Mouse (Mus musculus) lung, embryonic 16.5 days (tissue): ENCODE results near the gene Sowahd. TPM values are rescaled to one million over a fixed set of nuclear protein-coding genes. Genes with fewer than 3 reads are reported as not detected.

ENCODE experiments used
- ATAC-seq: fragments of 200-750 bp; cut with Nextera tagmentation; 2 replicates; pipeline ENCODE4 v1.8.0; 2017; ENCODE audit warnings: low read depth, mild to moderate bottlenecking, moderate library complexity
- H3K27ac ChIP-seq: fragments of 300-500 bp; sonication (generic); 2 replicates; pipeline ENCODE4 v1.5.1; 2014; ENCODE audit warnings: mild to moderate bottlenecking, control low read depth, low read length
- H3K27me3 ChIP-seq: fragments of 300-500 bp; sonication (generic); 2 replicates; pipeline ENCODE4 v1.6.1; 2014; ENCODE audit warnings: low read depth, low read length, mixed read lengths; ENCODE audit not compliant: control insufficient read depth, insufficient read depth
- H3K36me3 ChIP-seq: fragments of 300-500 bp; sonication (generic); 2 replicates; pipeline ENCODE4 v1.6.1; 2014; ENCODE audit warnings: low read length; ENCODE audit not compliant: control insufficient read depth, insufficient read depth
- H3K4me1 ChIP-seq: fragments of 300-500 bp; sonication (generic); replicated peaks from 2 replicates; pipeline ENCODE4 v1.6.1; 2014; ENCODE audit warnings: low read length, mixed read lengths; ENCODE audit not compliant: control insufficient read depth, insufficient read depth
- H3K4me2 ChIP-seq: fragments of 300-500 bp; sonication (generic); 2 replicates; pipeline ENCODE4 v1.6.1; 2014; ENCODE audit warnings: low read depth, low read length, control low read depth
- H3K4me3 ChIP-seq: fragments of 300-500 bp; sonication (generic); 2 replicates; pipeline ENCODE4 v1.5.1; 2014; ENCODE audit warnings: mild to moderate bottlenecking, low read length, control low read depth
- H3K9ac ChIP-seq: fragments of 300-500 bp; sonication (generic); 2 replicates; pipeline ENCODE4 v1.6.1; 2014; ENCODE audit warnings: low read length, control low read depth
- H3K9me3 ChIP-seq: fragments of 300-500 bp; sonication (generic); 2 replicates; pipeline ENCODE4 v1.6.1; 2016; ENCODE audit warnings: low read length; ENCODE audit not compliant: control insufficient read depth
- WGBS: fragments of 180-500 bp; shearing (Covaris S2); extraction: QIAGEN DNeasy Blood & Tissue Kit; methylation state at CpG from one replicate; pipeline ENCODE4 v1.1.7; 2014; 5-methylcytosine and 5-hydroxymethylcytosine counted together
- polyA plus RNA-seq: library from polyadenylated mRNA; unstranded; fragments of >200 nt; fragmentation: Nextera tagmentation; extraction: Ambion mirVana; gene quantifications from 2 replicates; pipeline ENCODE4 v1.2.1, GENCODE M21; 2015

Sowahd gene
- polyA plus RNA-seq, result not detected in 2 replicates

- Histone ChIP-seq H3K27me3 (peaks cover 29% of the 10 kb centered on the region), H3K4me1 (peaks cover 5% of the 10 kb centered on the region; the same call in 1 of the 2 replicates), H3K4me2 (peak within 1 kb of the TSS; percentile 61), H3K9me3 (0 out of 2 replicates have a peak, but pooled peaks cover 2% of the 10 kb centered on the region), H3K27ac (no peak within 1 kb of the TSS), H3K9ac (0 out of 2 replicates have a peak within 1 kb of the TSS, but pooled peaks have one; percentile 31), H3K36me3 (no peaks in the 10 kb centered on the region), H3K4me3 (peak within 1 kb of the TSS; percentile 44)
- WGBS, result 13% methylated on average over 33 of the region's 38 CpGs
- ATAC-seq, result no peak
These were observed at the start of gene Sowahd for GRCm38 (mm10) chrX:37048066-37048889. TSS of gene Sowahd (plus strand) at chrX:37048845.

- Histone ChIP-seq H3K9ac (no peak overlapping the region), H3K4me1 (no peaks in the 10 kb centered on the region), H3K27me3 (no peaks in the 10 kb centered on the region), H3K9me3 (no peaks in the 10 kb centered on the region), H3K4me3 (no peak overlapping the region), H3K27ac (no peak overlapping the region), H3K4me2 (no peak overlapping the region), H3K36me3 (no peaks in the 10 kb centered on the region)
- peak; percentile 74 for ATAC-seq
- 51% methylated on average over 5 of the region's 5 CpGs for WGBS
These were observed 34.8 kb upstream of the Sowahd start for GRCm38 (mm10) chrX:37013870-37014269.

- no peaks in the 10 kb centered on the region for H3K27me3 ChIP-seq
- no peak overlapping the region for H3K4me3 ChIP-seq
- no peaks in the 10 kb centered on the region for H3K36me3 ChIP-seq
- WGBS, result 86% methylated on average over 9 of the region's 9 CpGs
- H3K27ac ChIP-seq, result no peak overlapping the region
- H3K9ac ChIP-seq, result no peak overlapping the region
- no peak for ATAC-seq
- no peaks in the 10 kb centered on the region for H3K9me3 ChIP-seq
- no peaks in the 10 kb centered on the region for H3K4me1 ChIP-seq
- no peak overlapping the region for H3K4me2 ChIP-seq
These were observed 30.4 kb upstream of the Sowahd start for GRCm38 (mm10) chrX:37018150-37018654.

GRCm38 (mm10) chrX:37019045-37019444 lies 29.6 kb upstream of the Sowahd start:
- H3K27ac ChIP-seq, result no peak overlapping the region
- ATAC-seq, result no peak
- no peaks in the 10 kb centered on the region for H3K4me1 ChIP-seq
- no peak overlapping the region for H3K4me2 ChIP-seq
- no peaks in the 10 kb centered on the region for H3K27me3 ChIP-seq
- 61% methylated on average over 3 of the region's 3 CpGs for WGBS
- H3K9ac ChIP-seq, result no peak overlapping the region
- no peak overlapping the region for H3K4me3 ChIP-seq
- no peaks in the 10 kb centered on the region for H3K9me3 ChIP-seq
- no peaks in the 10 kb centered on the region for H3K36me3 ChIP-seq

GRCm38 (mm10) chrX:37022690-37023089 lies 26.0 kb upstream of the Sowahd start:
- Histone ChIP-seq H3K4me1 (no peaks in the 10 kb centered on the region), H3K4me3 (no peak overlapping the region), H3K27me3 (no peaks in the 10 kb centered on the region), H3K4me2 (no peak overlapping the region), H3K9me3 (no peaks in the 10 kb centered on the region), H3K27ac (no peak overlapping the region), H3K36me3 (no peaks in the 10 kb centered on the region), H3K9ac (no peak overlapping the region)
- ATAC-seq, result no peak
- 15% methylated on average over 3 of the region's 3 CpGs for WGBS

GRCm38 (mm10) chrX:37023652-37024309 lies 24.9 kb upstream of the Sowahd start:
- WGBS, result 53% methylated on average over 10 of the region's 10 CpGs

GRCm38 (mm10) chrX:37028378-37028777 lies 20.3 kb upstream of the Sowahd start:
- Histone ChIP-seq H3K4me1 (no peaks in the 10 kb centered on the region), H3K4me3 (no peak overlapping the region), H3K4me2 (no peak overlapping the region), H3K27ac (no peak overlapping the region), H3K36me3 (no peaks in the 10 kb centered on the region), H3K27me3 (no peaks in the 10 kb centered on the region), H3K9me3 (no peaks in the 10 kb centered on the region), H3K9ac (no peak overlapping the region)
- 35% methylated on average over 3 of the region's 3 CpGs for WGBS
- no peak for ATAC-seq

More at GRCm38 (mm10) chrX:37023652-37024309, 24.9 kb upstream of the Sowahd start:
- H3K4me1 ChIP-seq, result no peaks in the 10 kb centered on the region
- no peak overlapping the region for H3K4me2 ChIP-seq
- peak; percentile 71 for ATAC-seq
- no peak overlapping the region for H3K9ac ChIP-seq
- H3K36me3 ChIP-seq, result no peaks in the 10 kb centered on the region
- H3K9me3 ChIP-seq, result no peaks in the 10 kb centered on the region
- H3K27ac ChIP-seq, result no peak overlapping the region
- H3K4me3 ChIP-seq, result no peak overlapping the region
- H3K27me3 ChIP-seq, result no peaks in the 10 kb centered on the region

- 16% methylated on average over 9 of the region's 9 CpGs for WGBS
- H3K36me3 ChIP-seq, result no peaks in the 10 kb centered on the region
- H3K4me3 ChIP-seq, result no peak overlapping the region
- no peak overlapping the region for H3K27ac ChIP-seq
- peaks cover 4% of the 10 kb centered on the region; the same call in 1 of the 2 replicates for H3K27me3 ChIP-seq
- ATAC-seq, result no peak
- H3K4me1 ChIP-seq, result no peaks in the 10 kb centered on the region
- H3K9me3 ChIP-seq, result no peaks in the 10 kb centered on the region
- H3K4me2 ChIP-seq, result no peak overlapping the region
- no peak overlapping the region for H3K9ac ChIP-seq
These were observed 5.9 kb upstream of the Sowahd start for GRCm38 (mm10) chrX:37042726-37043125.
